16 mouse cellular contexts compared by ENCODE assay signal in the genomic region with DNA sequence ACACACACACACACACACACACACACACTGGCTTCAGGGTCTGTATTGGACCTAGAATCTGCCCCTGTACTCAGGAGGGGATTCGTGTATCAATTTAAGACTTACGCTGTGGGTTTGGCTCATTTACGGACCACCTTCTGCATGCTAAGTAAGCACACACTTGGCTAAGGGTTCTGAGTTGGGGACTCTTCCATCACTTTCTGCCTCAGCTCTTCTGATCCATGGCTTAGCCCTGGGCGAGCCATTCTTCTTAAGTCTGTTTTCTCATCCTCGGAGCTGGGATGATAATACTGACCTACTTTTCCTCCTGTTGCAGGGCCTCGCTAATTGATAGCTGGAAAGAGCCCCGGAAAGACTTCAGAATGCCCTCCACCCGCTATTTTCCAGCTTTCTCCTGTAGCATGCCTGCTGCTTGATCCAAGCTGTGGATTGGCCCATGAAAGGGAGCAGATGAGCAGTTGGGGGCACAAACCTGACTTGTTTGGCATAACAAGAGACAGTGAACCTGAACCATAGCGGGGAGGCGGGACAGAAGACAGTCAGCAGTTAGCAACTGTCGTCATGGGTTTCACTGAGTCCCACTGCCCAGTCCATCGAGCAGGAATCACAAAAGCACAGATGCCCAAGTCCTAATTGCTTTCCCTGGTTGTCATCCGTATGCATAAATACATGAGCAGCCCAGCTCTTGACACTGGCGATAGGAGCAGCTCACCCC.
DNase-seq lines count a peak whose midpoint lies in the region; ATAC-seq and TF ChIP-seq lines count a peak whose summit lies in the region.
"Had no signal": no experiment of that assay in that cellular context is flagged by ENCODE, and none has a peak within 500 bp of the region (broad histone marks: within the 10 kb centered on the region; RNA-seq: fewer than 3 reads in every experiment).

No protein-coding gene starts in this region.

- no peak for DNase-seq in forebrain, embryonic 11.5 days (ENCODE audit: low spot score)
- DNase-seq in brain, embryonic 14.5 days (ENCODE audit: low read depth) = peak; percentile 80
- peak; percentile 54 for DNase-seq in hindbrain, embryonic 14.5 days (ENCODE audit: low spot score)
- no peak for DNase-seq in heart, adult 8-10 months (ENCODE audit: low spot score)
- no peak for DNase-seq in adrenal gland, postnatal 4 days (ENCODE audit: low spot score in 2 of 2)
- no peak for DNase-seq in urinary bladder, postnatal 10 days (ENCODE audit: low spot score)
- DNase-seq: heart, adult 18-20 months; heart, postnatal 4 days; kidney, adult 9 months; lung, postnatal 36 days; thymus, postnatal 14 days had no signal

- no peaks in the 10 kb centered on the region for H3K27me3 ChIP-seq in forebrain, embryonic 12.5 days
- no peaks in the 10 kb centered on the region for H3K27me3 ChIP-seq in forebrain, embryonic 11.5 days (ENCODE audit: control insufficient read depth, insufficient read depth, low read length)
- H3K27me3 ChIP-seq in hindbrain, embryonic 14.5 days (ENCODE audit: control insufficient read depth, insufficient read depth, low read length) = no peaks in the 10 kb centered on the region
- H3K27me3 ChIP-seq in midbrain, embryonic 16.5 days (ENCODE audit: control insufficient read depth, insufficient read depth, low read depth, low read length) = no peaks in the 10 kb centered on the region

- peak; percentile 17 for ATAC-seq in forebrain, embryonic 12.5 days (ENCODE audit: low FRiP score)
- ATAC-seq in forebrain, embryonic 11.5 days (replicated peaks; ENCODE audit: low FRiP score) = no peak; the same call in 1 of the 2 replicates
- ATAC-seq in hindbrain, embryonic 14.5 days (ENCODE audit: low FRiP score) = peak; percentile 61
- ATAC-seq in midbrain, embryonic 16.5 days = peak; percentile 85

- H3K4me2 ChIP-seq in forebrain, embryonic 12.5 days = no peak overlapping the region
- H3K4me2 ChIP-seq in forebrain, embryonic 11.5 days (ENCODE audit: low read depth, low read length, severe bottlenecking) = no peak overlapping the region
- H3K4me2 ChIP-seq in hindbrain, embryonic 14.5 days (replicated peaks) = peak overlapping the region; percentile 11
- H3K4me2 ChIP-seq in midbrain, embryonic 16.5 days (ENCODE audit: low read length) = no peak overlapping the region

- 0 out of 2 replicates have a peak overlapping the region, but pooled peaks have one; percentile 2 for H3K9ac ChIP-seq in forebrain, embryonic 12.5 days
- no peak overlapping the region for H3K9ac ChIP-seq in forebrain, embryonic 11.5 days (ENCODE audit: low read length)
- H3K9ac ChIP-seq in hindbrain, embryonic 14.5 days = no peak overlapping the region
- H3K9ac ChIP-seq in midbrain, embryonic 16.5 days (ENCODE audit: low read depth, low read length) = no peak overlapping the region
- H3K9ac ChIP-seq: liver, embryonic 14.5 days had no signal

- H3K27ac ChIP-seq in forebrain, embryonic 12.5 days = 0 out of 2 replicates have a peak overlapping the region, but pooled peaks have one; percentile 19
- no peak overlapping the region for H3K27ac ChIP-seq in forebrain, embryonic 11.5 days (ENCODE audit: low read depth, low read length)
- peak overlapping the region; percentile 77 for H3K27ac ChIP-seq in hindbrain, embryonic 14.5 days
- peak overlapping the region; percentile 66 for H3K27ac ChIP-seq in midbrain, embryonic 16.5 days (ENCODE audit: low read length)
- H3K27ac ChIP-seq: limb, embryonic 10.5 days; liver, embryonic 14.5 days had no signal

- no peaks in the 10 kb centered on the region for H3K9me3 ChIP-seq in forebrain, embryonic 12.5 days
- no peaks in the 10 kb centered on the region for H3K9me3 ChIP-seq in forebrain, embryonic 11.5 days (ENCODE audit: control insufficient read depth, low read length)
- no peaks in the 10 kb centered on the region for H3K9me3 ChIP-seq in hindbrain, embryonic 14.5 days (ENCODE audit: control insufficient read depth, low read length)
- H3K9me3 ChIP-seq in midbrain, embryonic 16.5 days (replicated peaks; ENCODE audit: control insufficient read depth, low read length, poor library complexity, severe bottlenecking) = no peaks in the 10 kb centered on the region
- H3K9me3 ChIP-seq: limb, embryonic 10.5 days had no signal

- no peaks in the 10 kb centered on the region for H3K36me3 ChIP-seq in forebrain, embryonic 12.5 days (replicated peaks)
- H3K36me3 ChIP-seq in forebrain, embryonic 11.5 days (ENCODE audit: control insufficient read depth, insufficient read depth, low read length) = no peaks in the 10 kb centered on the region
- no peaks in the 10 kb centered on the region for H3K36me3 ChIP-seq in hindbrain, embryonic 14.5 days (replicated peaks; ENCODE audit: control insufficient read depth, insufficient read depth)
- no peaks in the 10 kb centered on the region for H3K36me3 ChIP-seq in midbrain, embryonic 16.5 days (ENCODE audit: control insufficient read depth, insufficient read depth, low read length)
- H3K36me3 ChIP-seq: limb, embryonic 10.5 days had no signal

- TF ChIP-seq CTCF in brain, embryonic 14.5 days (IDR thresholded peaks at IDR 0.05; ENCODE audit: borderline replicate concordance, extremely low read depth, insufficient read depth, insufficient read length) = no peak

- no peak for TF ChIP-seq POLR2A in brain, embryonic 14.5 days (IDR thresholded peaks at IDR 0.05; ENCODE audit: borderline replicate concordance, extremely low read depth, insufficient read depth, insufficient read length, poor library complexity, severe bottlenecking)

- 79% methylated on average over 14 of the region's 14 CpGs for WGBS in forebrain, embryonic 12.5 days
- 85% methylated on average over 14 of the region's 14 CpGs for WGBS in forebrain, embryonic 11.5 days
- WGBS in hindbrain, embryonic 14.5 days = 38% methylated on average over 14 of the region's 14 CpGs
- WGBS in midbrain, embryonic 16.5 days = 37% methylated on average over 14 of the region's 14 CpGs

- no peak overlapping the region for H3K4me3 ChIP-seq in forebrain, embryonic 12.5 days (replicated peaks)
- H3K4me3 ChIP-seq in forebrain, embryonic 11.5 days (ENCODE audit: low read depth, low read length) = no peak overlapping the region
- no peak overlapping the region for H3K4me3 ChIP-seq in hindbrain, embryonic 14.5 days (replicated peaks; ENCODE audit: low read length)
- no peak overlapping the region for H3K4me3 ChIP-seq in midbrain, embryonic 16.5 days (ENCODE audit: low read depth, low read length)
- H3K4me3 ChIP-seq: limb, embryonic 10.5 days; myocyte had no signal

- H3K4me1 ChIP-seq in forebrain, embryonic 12.5 days = peaks cover 16% of the 10 kb centered on the region
- no peaks in the 10 kb centered on the region for H3K4me1 ChIP-seq in forebrain, embryonic 11.5 days (replicated peaks; ENCODE audit: control insufficient read depth, insufficient read depth, low read length)
- peaks cover 10% of the 10 kb centered on the region for H3K4me1 ChIP-seq in hindbrain, embryonic 14.5 days (replicated peaks; ENCODE audit: control insufficient read depth, insufficient read depth, low read length)
- peaks cover 4% of the 10 kb centered on the region for H3K4me1 ChIP-seq in midbrain, embryonic 16.5 days (ENCODE audit: control insufficient read depth, insufficient read depth, low read length)
- H3K4me1 ChIP-seq: limb, embryonic 10.5 days had no signal

Comparison
In these comparisons a context has a peak if more than half of its experiments do, and no peak if none do; other contexts are left out.
1. DNase-seq: peak in brain, embryonic 14.5 days (single experiment) and hindbrain, embryonic 14.5 days (single experiment); none in forebrain, embryonic 11.5 days (single experiment), heart, adult 8-10 months (single experiment), adrenal gland, postnatal 4 days (0 of 2) and urinary bladder, postnatal 10 days (single experiment).